Mouse (Mus musculus) brown adipose tissue, adult 24 weeks (tissue): ENCODE results near the gene Gcgr. TPM values are rescaled to one million over a fixed set of nuclear protein-coding genes. Genes with fewer than 3 reads are reported as not detected.
"Not testable (repeated sequence)": the region's sequence is repeated elsewhere in the genome, so short reads cannot be mapped to it uniquely, and the experiment has no call there.

Experiments
- H3K27ac ChIP-seq: fragments of 200-500 bp; replicated peaks from 2 replicates; pipeline ENCODE4 v1.5.1; 2012; ENCODE audit warnings: low read depth, mild to moderate bottlenecking, low read length
- H3K4me1 ChIP-seq: fragments of 200-500 bp; 2 replicates; pipeline ENCODE4 v1.6.1; 2012; ENCODE audit warnings: low read length, mixed read lengths; ENCODE audit not compliant: control insufficient read depth, insufficient read depth, insufficient read length
- H3K4me3 ChIP-seq: fragments of 200-500 bp; 2 replicates; pipeline ENCODE4 v1.5.1; 2012; ENCODE audit warnings: low read depth, mild to moderate bottlenecking, low read length, moderate library complexity; ENCODE audit not compliant: insufficient read depth
- polyA plus RNA-seq: library from polyadenylated mRNA; stranded (reverse); fragments of >200 nt; gene quantifications from 2 replicates; pipeline ENCODE4 v1.2.4, GENCODE M21; 2012; ENCODE audit not compliant: missing spikeins, insufficient read depth, insufficient read length

The Gcgr gene
- polyA plus RNA-seq, 1 experiment: not detected

DNA sequence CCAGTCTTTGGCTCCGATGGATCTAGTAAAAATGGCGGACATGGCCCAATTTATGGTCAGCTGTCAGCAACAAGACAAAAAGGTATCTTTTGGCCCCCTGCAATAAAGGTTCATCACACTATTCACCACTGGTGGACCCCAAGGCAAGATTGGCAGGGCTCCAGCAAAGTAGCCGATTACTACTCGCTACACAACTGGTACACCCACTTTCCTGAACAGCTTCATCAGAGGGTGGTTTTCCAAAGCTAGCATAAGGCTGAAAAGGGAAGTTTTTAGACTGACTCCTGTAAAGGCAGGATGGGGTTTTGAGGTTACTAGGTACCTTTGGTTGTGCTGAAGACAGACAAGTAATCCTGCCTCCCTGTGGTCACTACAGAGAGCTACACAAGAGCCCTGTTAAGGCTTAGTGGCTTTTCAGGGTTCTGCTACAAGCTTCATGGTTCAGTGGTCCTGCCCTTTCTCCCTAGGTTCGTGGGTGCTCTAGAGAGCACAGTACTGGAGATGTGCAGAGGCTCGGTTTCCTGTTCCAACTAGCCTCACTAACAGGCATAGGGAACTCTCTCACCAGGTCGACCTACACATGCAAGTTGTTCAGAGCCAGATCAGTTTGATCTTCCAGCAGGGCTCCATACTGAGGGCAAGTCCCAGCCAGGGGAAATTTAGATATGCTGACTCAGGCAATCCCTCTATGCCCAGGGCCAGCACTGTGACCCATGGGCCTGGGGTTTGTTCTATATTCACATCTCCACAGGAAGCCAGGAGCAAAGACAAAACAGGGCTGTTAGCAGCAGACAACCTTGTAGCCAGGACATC, 46.9 kb downstream of the Gcgr start:
- H3K4me3 ChIP-seq: no peak overlapping the region
- H3K4me1 ChIP-seq: 0 out of 2 replicates have a peak, but pooled peaks cover 3% of the 10 kb centered on the region
- no peak overlapping the region for H3K27ac ChIP-seq

DNA sequence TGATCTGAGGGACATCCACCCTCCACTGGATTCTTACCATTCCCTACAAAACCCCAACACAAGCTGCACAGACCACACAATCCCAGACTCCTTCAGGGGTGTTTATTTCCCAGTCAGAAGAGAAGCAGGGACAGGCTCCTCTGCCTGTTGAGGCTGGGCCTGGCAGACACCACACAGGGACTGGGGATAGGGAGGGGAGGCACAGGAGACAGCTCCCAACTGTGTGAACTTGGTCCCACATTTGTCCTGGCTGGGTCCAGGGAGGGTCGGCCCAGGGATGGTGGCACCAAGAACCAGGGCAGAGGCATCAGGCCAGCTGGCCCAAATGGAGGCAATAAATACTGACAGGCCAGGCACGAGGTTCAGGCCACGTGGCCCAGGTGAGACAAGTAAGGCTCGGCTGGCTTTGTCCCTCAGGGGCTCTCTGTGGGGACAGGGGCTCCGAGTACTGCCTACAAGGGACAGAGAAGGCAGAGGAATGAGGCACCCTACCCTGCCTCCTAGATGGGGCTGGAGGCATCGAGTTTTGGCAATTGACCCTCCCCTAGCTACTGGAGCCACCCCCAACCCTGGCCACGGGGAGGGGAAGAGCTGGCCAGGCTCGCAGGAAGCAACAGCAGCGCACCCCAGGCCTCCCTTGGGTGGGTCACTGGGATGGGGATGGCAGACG, 47.7 kb downstream of the Gcgr start:
- Histone ChIP-seq H3K27ac (no peak overlapping the region), H3K4me3 (no peak overlapping the region), H3K4me1 (0 out of 2 replicates have a peak, but pooled peaks cover 3% of the 10 kb centered on the region)

DNA sequence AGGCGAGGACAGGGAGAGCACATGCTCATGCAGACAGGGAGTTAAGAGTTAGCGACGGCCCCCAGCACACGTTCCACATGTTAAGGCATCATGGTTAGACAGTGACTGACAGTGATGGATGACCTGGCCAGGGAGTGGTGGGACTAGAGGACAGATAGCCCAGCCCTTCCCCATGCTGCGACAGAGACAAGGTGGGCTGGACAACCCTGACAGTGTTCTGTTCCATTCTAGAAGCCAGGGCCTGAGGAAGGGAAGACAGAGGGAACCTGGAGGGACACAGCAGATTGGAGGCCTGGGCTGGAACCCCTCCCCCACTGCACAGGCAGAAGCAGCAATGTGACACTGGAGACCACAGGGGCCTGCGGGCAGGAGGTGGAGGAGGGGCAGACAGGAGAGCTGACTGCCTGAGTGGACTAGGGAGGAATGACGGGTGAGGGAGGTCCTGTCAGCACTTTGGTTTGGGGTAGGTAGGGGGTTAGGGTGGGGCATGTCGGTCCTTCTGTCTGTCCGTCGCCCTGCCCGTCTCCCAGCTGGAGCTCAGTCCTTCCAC, 48.3 kb downstream of the Gcgr start:
- Histone ChIP-seq H3K4me1 (0 out of 2 replicates have a peak, but pooled peaks cover 3% of the 10 kb centered on the region), H3K4me3 (no peak overlapping the region), H3K27ac (no peak overlapping the region)

DNA sequence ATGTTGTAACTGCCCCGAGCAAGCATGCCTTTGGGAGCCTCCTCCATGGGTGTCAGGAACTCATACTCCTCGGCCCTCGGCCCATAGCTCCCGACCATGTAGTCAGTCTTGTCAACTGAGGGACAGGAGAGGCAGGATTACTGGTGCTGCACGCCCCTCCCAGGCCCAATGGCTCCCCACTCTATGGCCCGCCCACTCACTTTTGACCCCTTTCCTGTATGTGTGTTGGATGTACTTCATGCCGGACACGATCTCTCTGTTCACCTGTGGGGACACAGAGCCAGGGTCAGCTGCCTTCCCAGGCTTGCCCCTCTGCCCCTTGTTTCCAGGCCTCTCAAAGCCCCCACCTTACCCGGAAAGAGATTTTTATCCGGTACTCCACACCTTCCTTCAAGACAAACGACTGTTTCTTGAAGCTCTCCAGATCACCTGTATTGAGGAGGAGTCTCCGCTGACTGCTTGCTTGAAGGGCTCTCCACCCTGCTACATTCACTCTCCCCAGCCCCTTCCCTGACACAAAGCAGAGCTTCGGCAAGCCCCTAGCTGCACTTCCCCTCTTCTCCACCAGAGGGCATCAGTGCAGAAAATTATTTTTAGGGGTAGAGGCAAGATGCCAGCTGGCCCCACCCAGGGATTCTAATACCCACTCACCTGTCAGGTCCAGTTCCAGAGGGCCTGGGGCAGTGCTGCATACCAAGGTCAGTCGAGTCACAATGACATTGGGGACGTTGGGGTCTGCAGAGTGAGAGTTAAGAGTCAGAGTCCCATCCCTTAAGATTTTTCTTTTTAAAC, 49.0 kb downstream of the Gcgr start:
- Histone ChIP-seq H3K4me3 (peak overlapping the region; percentile 97), H3K27ac (no peak overlapping the region), H3K4me1 (0 out of 2 replicates have a peak, but pooled peaks cover 3% of the 10 kb centered on the region)

DNA sequence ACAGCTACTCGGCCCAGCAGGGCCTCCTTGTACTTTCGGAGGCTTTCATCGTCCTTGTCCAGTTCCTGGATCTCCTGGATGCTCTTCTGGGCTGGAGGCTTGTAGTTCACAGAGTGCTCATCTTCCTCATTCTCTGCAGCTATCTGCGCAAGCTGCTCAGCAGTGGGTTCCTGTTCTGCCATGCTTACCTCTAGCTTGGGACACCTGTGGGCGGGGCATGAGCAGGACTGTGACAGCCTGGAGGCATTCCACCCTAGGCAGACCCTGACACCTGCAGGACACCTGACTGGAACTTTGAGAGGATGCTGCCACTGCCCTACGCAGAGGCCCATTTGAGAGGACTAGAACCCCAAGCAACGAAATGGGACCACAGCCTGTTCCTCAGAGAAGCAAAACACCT, 49.7 kb downstream of the Gcgr start:
- H3K27ac ChIP-seq: peak overlapping the region; percentile 93; the same call in 1 of the 2 replicates
- H3K4me1 ChIP-seq: 0 out of 2 replicates have a peak, but pooled peaks cover 3% of the 10 kb centered on the region
- H3K4me3 ChIP-seq: peak overlapping the region; percentile 97

DNA sequence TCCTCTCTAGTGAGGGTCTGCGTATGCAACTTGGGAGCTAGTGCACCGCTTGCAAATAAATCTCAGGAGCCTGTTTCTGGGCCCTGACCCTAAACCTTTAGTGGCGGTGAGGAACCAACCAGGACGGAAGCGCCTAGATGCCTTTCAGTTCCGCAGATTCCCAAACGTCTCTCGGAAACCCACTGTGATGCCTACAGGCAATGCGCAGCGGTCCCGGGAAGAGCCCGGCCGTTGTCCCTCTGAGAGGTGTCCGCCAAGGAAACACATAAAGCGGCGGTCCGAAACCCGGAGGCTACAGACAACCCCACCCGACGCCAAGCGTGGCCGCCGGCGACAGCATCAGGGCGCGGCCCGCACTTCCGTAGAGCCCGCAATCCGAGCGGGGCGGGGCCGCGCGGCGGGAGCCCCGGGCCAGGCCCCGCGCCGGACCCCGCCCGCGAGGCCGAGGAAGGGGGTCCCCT, 50.4 kb downstream of the Gcgr start:
- H3K27ac ChIP-seq: peak overlapping the region; percentile 93
- 0 out of 2 replicates have a peak, but pooled peaks cover 3% of the 10 kb centered on the region for H3K4me1 ChIP-seq
- peak overlapping the region; percentile 97 for H3K4me3 ChIP-seq

DNA sequence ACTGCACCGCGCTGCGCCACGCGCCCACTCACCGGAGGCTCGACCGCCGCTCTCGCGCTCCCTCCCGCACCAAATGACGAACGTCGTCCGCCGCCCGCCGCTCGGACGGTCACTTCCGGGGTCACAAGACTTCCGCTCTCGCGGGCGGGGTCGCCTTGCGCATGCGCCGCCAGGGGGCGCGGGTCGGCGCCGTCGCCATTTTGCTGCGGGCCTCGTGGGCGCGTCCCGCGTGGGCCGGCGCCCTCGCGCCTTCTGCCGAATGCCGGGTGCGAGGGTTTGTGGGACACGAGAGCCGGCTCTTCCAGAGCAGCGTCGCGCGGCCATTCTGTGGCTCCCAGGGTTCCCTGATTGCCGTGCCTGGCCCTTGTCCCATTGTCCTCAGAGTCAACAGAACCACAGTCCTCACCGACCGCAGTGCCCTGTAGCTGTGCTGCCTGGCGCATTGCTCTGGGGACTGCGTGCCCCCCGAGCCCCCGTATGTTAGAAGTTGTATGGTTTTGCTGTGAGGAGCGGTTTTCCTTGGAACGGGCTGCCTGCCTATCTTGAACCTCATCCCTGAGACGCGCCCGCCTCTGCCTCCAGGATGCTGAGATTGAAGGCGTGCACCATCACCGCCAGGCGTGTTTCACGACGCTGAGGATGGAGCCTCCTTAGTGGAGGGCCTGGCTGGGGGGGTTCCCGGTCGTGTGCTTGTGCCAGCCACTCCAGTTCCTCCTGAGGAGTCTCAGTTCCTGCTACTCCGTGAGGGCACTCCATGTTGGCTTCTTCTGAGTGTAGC, 51.2 kb downstream of the Gcgr start, which contains the start of gene Arhgdia:
Gene Arhgdia, minus strand, starts transcription at position 135 of the 778 bp plus-strand sequence.
- H3K4me1 ChIP-seq: 0 out of 2 replicates have a peak, but pooled peaks cover 3% of the 10 kb centered on the region
- H3K27ac ChIP-seq: peak within 1 kb of the TSS; percentile 96
- H3K4me3 ChIP-seq: peak within 1 kb of the TSS; percentile 97

DNA sequence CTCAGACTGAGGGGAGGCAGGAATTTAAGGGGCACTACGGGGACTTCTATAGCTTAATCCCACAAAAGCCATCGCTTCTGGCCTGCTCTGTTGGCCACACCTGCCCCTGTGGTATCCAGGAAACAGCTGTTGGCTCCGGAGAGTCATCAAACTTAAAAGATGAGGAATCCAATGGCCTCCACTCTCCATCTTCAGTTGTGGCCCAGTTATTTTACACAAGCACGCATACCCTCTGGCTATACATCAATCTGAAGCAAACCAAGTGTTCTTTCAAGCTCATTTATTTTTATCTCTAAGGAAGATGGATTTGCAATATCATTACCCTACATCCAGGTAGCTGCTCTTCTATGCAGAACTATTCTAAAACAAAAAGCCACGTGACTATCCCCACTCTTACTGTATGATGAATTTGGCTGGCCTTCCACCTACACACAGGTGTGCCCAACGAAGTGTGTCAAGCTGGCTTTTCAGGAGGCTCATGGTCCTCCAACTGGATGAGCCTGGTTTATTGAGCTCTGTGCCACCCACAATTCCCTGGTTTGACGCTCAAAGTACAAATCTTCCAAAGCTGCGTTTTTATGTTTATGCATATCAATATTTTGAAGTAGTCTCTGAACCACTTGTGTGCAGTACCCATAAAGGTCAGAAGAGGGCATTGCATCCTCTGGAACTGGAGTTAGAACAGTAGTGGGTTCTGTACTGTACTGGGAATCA, 51.9 kb downstream of the Gcgr start:
- Histone ChIP-seq H3K4me1 (0 out of 2 replicates have a peak, but pooled peaks cover 3% of the 10 kb centered on the region), H3K27ac (peak overlapping the region; percentile 96)

DNA sequence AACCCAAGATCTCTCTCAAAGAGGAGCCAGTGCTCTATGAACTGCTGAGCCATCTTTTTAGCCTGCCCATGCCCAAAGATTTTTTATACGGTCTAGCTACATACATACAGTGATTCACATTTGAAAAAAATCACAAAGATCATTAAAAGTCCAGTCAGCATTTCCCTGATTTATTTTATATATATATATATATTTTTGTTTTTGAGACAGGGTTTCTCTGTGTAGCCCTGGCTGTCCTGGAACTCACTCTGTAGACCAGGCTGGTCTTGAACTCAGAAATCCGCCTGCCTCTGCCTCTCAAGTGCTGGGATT, 52.4 kb downstream of the Gcgr start:
- H3K27ac ChIP-seq, H3K4me3 ChIP-seq, H3K4me1 ChIP-seq: not testable (repeated sequence)

More for the DNA sequence above, 51.9 kb downstream of the Gcgr start:
- H3K4me3 ChIP-seq: peak overlapping the region; percentile 97

DNA sequence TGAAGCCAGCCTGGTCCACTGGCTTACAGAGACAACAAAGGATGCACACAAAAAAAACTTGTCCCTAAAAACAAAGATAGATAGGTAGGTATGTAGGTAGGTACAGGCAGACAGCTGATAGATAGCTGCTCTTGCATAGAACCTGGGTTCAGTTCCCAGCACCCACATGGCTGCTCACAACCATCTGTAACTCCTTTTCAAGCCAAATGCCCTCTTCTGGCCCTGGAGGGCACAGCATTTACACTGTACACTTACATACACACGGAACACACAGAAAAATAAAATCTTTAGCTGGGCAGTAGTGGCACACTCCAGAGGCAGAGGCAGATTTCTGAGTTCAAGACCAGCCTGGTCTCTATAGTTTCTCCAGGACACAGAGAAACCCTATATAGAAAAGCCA, 53.4 kb downstream of the Gcgr start:
- 0 out of 2 replicates have a peak, but pooled peaks cover 3% of the 10 kb centered on the region for H3K4me1 ChIP-seq
- no peak overlapping the region for H3K4me3 ChIP-seq
- no peak overlapping the region for H3K27ac ChIP-seq

DNA sequence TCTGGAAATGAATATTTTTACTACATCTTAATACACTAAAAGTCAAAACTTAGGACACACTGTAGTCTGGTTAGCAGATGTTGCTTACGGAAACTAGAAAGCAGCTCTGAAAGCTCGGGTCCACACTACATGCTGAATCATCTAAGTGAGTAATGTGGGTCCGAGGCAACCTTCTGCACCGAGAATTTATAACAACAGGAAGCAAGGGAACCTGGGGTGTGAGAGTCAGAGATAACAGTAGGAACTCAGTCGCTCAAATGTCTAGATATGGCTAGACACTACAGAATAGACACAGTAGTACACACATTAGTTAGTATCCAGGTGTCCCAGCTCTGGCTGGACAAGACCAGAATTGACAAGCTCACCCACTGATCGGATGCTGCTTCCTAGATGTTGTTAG, 58.0 kb downstream of the Gcgr start:
- Histone ChIP-seq H3K4me1 (no peaks in the 10 kb centered on the region), H3K4me3 (no peak overlapping the region), H3K27ac (no peak overlapping the region)
